ENCODE assay signal across 1 mouse cellular context in the genomic region with DNA sequence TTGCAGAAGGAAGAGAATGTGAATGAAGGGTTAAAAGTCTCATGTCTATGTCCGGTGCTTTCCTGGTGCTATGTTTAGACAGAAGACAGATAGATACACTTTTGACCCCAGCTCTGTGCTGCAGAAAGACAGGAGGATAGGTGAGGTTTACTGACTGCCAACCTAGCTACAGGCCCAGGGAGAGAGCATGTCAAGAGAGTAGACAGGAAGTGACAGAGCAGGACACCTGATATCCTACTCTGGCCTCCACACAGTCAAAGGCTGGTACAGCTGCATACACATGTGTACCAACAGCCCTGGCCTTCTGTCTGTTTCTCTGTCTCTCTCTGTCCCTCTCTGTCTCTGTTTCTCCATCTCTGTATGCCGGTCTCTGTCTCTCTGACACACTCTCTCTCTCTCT.
TF ChIP-seq lines count a peak whose summit lies in the region.

No protein-coding gene starts in this region.

TF ChIP-seq in MEL, 35 proteins besides CTCF, POLR2A, EP300 and RAD21 (continued from another document):
- TF ChIP-seq KAT2A (conservative IDR thresholded peaks at IDR 0.05; ENCODE audit: low read depth, low read length), result no peak
- no peak for TF ChIP-seq MAZ (IDR thresholded peaks at IDR 0.05; ENCODE audit: low read depth, low read length)
- no peak for TF ChIP-seq POLR2AphosphoS5 (IDR thresholded peaks at IDR 0.05; ENCODE audit: borderline replicate concordance, low read depth, low read length)
